Mouse (Mus musculus) megakaryocyte, embryonic 14.5 days (primary cell): ENCODE measurements at regions not wholly inside any gene's neighbourhood (a gene's known extent, or its start where the extent isn't known, plus 50 kb on each side); places are given as distances from the start of the nearest gene placed in this dataset.

Experiments
- FLI1 ChIP-seq: IDR thresholded peaks from 2 replicates; pipeline ENCODE4 v1.6.1; 2012; ENCODE audit warnings: low read length, inconsistent platforms, mixed read lengths
- GATA1 ChIP-seq: IDR thresholded peaks from 3 replicates; pipeline ENCODE4 v1.6.1; 2012; ENCODE audit warnings: mixed read lengths, low read length, inconsistent platforms, borderline replicate concordance

GRCm38 (mm10) chr9:61060958-61061357, 266.6 kb downstream of the Uaca start:
- TF ChIP-seq GATA1 (no peak), FLI1 (no peak)
